Mouse (Mus musculus): ENCODE data around the gene 9930104L06Rik. TPM values are rescaled to one million over a fixed set of nuclear protein-coding genes. Genes with fewer than 3 reads are reported as not detected.

9930104L06Rik gene
- polyA plus RNA-seq, 1 experiment from 2014 or later, result 6.0 TPM

- WGBS, result 43% methylated on average over 21 of the region's 21 CpGs
- Histone ChIP-seq H3K27me3 (ENCODE audit: control insufficient read depth, insufficient read depth, low read length) (no peaks in the 10 kb centered on the region), H3K4me3 (ENCODE audit: low read depth, low read length) (no peak overlapping the region), H3K9ac (replicated peaks; ENCODE audit: low read depth, low read length) (no peak overlapping the region), H3K4me1 (ENCODE audit: control insufficient read depth, insufficient read depth, low read length) (0 out of 2 replicates have a peak, but pooled peaks cover 2% of the 10 kb centered on the region), H3K36me3 (ENCODE audit: control insufficient read depth, insufficient read depth, low read length) (no peaks in the 10 kb centered on the region), H3K9me3 (ENCODE audit: control insufficient read depth, low read depth, low read length) (no peaks in the 10 kb centered on the region), H3K27ac (ENCODE audit: low read length) (no peak overlapping the region; the same call in 1 of the 2 replicates), H3K4me2 (replicated peaks; ENCODE audit: low read depth, low read length) (no peak overlapping the region)
- no peak for ATAC-seq (ENCODE audit: insufficient number of reproducible peaks, insufficient read depth, low FRiP score, low read depth)
Measured at GRCm38 (mm10) chr4:124950181-124951035, 13.6 kb downstream of the 9930104L06Rik start.

DNA sequence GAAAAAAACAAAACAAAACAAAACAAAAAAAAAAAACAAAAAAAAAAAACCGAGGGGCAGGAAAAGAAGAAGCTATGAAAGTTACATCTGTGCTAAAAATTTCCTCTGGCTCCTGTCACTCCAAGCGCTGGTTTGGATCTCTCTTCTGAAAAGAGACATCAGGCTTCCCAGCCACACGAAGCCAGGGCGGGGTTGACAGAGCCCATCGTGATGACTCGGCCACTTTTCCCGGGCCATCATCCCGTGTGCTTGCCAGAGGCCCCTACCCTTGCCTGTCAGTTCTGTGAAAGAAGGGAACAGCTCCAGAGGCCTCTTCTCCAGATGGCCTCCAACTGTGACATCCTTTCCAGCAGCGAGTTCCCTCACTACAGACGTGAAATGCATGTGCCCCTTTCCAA is 14.2 kb downstream of the 9930104L06Rik start:
- Histone ChIP-seq H3K36me3 (ENCODE audit: control insufficient read depth, insufficient read depth, low read length) (no peaks in the 10 kb centered on the region), H3K27me3 (ENCODE audit: control insufficient read depth, insufficient read depth, low read length) (no peaks in the 10 kb centered on the region), H3K4me2 (replicated peaks; ENCODE audit: low read depth, low read length) (no peak overlapping the region), H3K4me3 (ENCODE audit: low read depth, low read length) (no peak overlapping the region), H3K9ac (replicated peaks; ENCODE audit: low read depth, low read length) (no peak overlapping the region), H3K4me1 (ENCODE audit: control insufficient read depth, insufficient read depth, low read length) (0 out of 2 replicates have a peak, but pooled peaks cover 2% of the 10 kb centered on the region), H3K9me3 (ENCODE audit: control insufficient read depth, low read depth, low read length) (no peaks in the 10 kb centered on the region), H3K27ac (ENCODE audit: low read length) (no peak overlapping the region)
- ATAC-seq (ENCODE audit: insufficient number of reproducible peaks, insufficient read depth, low FRiP score, low read depth), result no peak
- 30% methylated on average over 10 of the region's 10 CpGs for WGBS

DNA sequence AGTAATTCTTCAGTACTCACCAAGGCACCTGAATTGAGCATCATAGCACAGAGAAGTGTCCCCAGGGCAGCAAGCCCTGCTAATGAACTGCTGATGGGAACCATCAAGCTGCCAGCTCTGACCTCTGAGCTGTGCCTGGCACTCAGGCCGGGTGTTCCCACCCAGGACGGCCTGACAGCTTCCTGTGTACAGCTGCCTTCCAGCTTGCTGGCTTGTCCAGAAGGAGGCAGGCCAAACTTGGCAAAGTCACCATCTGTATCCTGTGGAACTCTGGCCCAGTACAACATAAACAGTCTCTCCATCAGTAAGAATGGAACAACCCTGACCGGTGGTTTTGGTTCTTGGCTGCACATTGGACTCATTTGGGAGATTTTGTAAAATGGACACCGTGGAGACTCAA is 16.7 kb downstream of the 9930104L06Rik start:
- H3K9me3 ChIP-seq (ENCODE audit: control insufficient read depth, low read depth, low read length), result no peaks in the 10 kb centered on the region
- no peaks in the 10 kb centered on the region for H3K27me3 ChIP-seq (ENCODE audit: control insufficient read depth, insufficient read depth, low read length)
- no peak overlapping the region for H3K4me3 ChIP-seq (ENCODE audit: low read depth, low read length)
- H3K4me2 ChIP-seq (replicated peaks; ENCODE audit: low read depth, low read length), result no peak overlapping the region
- no peak for ATAC-seq (ENCODE audit: insufficient number of reproducible peaks, insufficient read depth, low FRiP score, low read depth)
- no peak overlapping the region for H3K27ac ChIP-seq (ENCODE audit: low read length)
- H3K4me1 ChIP-seq (ENCODE audit: control insufficient read depth, insufficient read depth, low read length), result 0 out of 2 replicates have a peak, but pooled peaks cover 2% of the 10 kb centered on the region
- 52% methylated on average over 4 of the region's 4 CpGs for WGBS
- H3K36me3 ChIP-seq (ENCODE audit: control insufficient read depth, insufficient read depth, low read length), result no peaks in the 10 kb centered on the region
- no peak overlapping the region for H3K9ac ChIP-seq (replicated peaks; ENCODE audit: low read depth, low read length)

- Histone ChIP-seq H3K36me3 (ENCODE audit: control insufficient read depth, insufficient read depth, low read length) (no peaks in the 10 kb centered on the region), H3K9ac (replicated peaks; ENCODE audit: low read depth, low read length) (no peak overlapping the region), H3K4me2 (replicated peaks; ENCODE audit: low read depth, low read length) (no peak overlapping the region), H3K4me1 (ENCODE audit: control insufficient read depth, insufficient read depth, low read length) (no peaks in the 10 kb centered on the region), H3K27me3 (ENCODE audit: control insufficient read depth, insufficient read depth, low read length) (no peaks in the 10 kb centered on the region), H3K4me3 (ENCODE audit: low read depth, low read length) (no peak overlapping the region), H3K27ac (ENCODE audit: low read length) (no peak overlapping the region), H3K9me3 (ENCODE audit: control insufficient read depth, low read depth, low read length) (no peaks in the 10 kb centered on the region)
- 86% methylated on average over 2 of the region's 2 CpGs for WGBS
- ATAC-seq (ENCODE audit: insufficient number of reproducible peaks, insufficient read depth, low FRiP score, low read depth), result no peak
Measured at GRCm38 (mm10) chr4:124957284-124957683, 20.4 kb downstream of the 9930104L06Rik start.

- Histone ChIP-seq H3K4me2 (replicated peaks; ENCODE audit: low read depth, low read length) (no peak overlapping the region), H3K27ac (ENCODE audit: low read length) (no peak overlapping the region; the same call in 1 of the 2 replicates), H3K9ac (replicated peaks; ENCODE audit: low read depth, low read length) (no peak overlapping the region), H3K9me3 (ENCODE audit: control insufficient read depth, low read depth, low read length) (no peaks in the 10 kb centered on the region), H3K36me3 (ENCODE audit: control insufficient read depth, insufficient read depth, low read length) (no peaks in the 10 kb centered on the region), H3K27me3 (ENCODE audit: control insufficient read depth, insufficient read depth, low read length) (no peaks in the 10 kb centered on the region), H3K4me3 (ENCODE audit: low read depth, low read length) (no peak overlapping the region), H3K4me1 (ENCODE audit: control insufficient read depth, insufficient read depth, low read length) (no peaks in the 10 kb centered on the region)
- ATAC-seq (ENCODE audit: insufficient number of reproducible peaks, insufficient read depth, low FRiP score, low read depth), result no peak
- 53% methylated on average over 11 of the region's 11 CpGs for WGBS
Measured at GRCm38 (mm10) chr4:124959062-124959461, 22.2 kb downstream of the 9930104L06Rik start.

DNA sequence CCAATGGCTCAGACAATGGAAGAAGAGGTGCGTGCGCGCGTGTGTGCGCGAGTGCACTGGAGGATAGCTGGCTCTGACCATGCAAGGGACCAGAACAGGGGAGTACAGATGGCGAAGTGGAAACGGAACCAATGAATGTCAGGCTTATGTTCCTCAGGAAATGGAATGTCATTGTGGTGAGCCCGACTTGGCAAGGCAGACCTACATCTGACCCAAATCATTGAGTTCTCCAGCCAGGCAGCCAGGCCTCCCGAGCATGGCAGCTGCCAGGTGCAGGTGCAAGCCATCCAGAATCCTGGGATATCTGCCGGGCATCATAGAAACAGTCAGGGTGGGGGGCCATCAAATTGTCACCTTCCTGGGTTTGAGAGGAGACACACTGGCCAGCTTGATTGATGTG is 24.1 kb downstream of the 9930104L06Rik start:
- H3K9ac ChIP-seq (replicated peaks; ENCODE audit: low read depth, low read length), result no peak overlapping the region
- H3K36me3 ChIP-seq (ENCODE audit: control insufficient read depth, insufficient read depth, low read length), result no peaks in the 10 kb centered on the region
- no peak overlapping the region for H3K4me3 ChIP-seq (ENCODE audit: low read depth, low read length)
- H3K4me2 ChIP-seq (replicated peaks; ENCODE audit: low read depth, low read length), result no peak overlapping the region
- WGBS, result 90% methylated on average over 11 of the region's 11 CpGs
- no peaks in the 10 kb centered on the region for H3K27me3 ChIP-seq (ENCODE audit: control insufficient read depth, insufficient read depth, low read length)
- ATAC-seq (ENCODE audit: insufficient number of reproducible peaks, insufficient read depth, low FRiP score, low read depth), result no peak
- no peaks in the 10 kb centered on the region for H3K9me3 ChIP-seq (ENCODE audit: control insufficient read depth, low read depth, low read length)
- H3K4me1 ChIP-seq (ENCODE audit: control insufficient read depth, insufficient read depth, low read length), result peaks cover 2% of the 10 kb centered on the region; the same call in 1 of the 2 replicates
- H3K27ac ChIP-seq (ENCODE audit: low read length), result no peak overlapping the region

DNA sequence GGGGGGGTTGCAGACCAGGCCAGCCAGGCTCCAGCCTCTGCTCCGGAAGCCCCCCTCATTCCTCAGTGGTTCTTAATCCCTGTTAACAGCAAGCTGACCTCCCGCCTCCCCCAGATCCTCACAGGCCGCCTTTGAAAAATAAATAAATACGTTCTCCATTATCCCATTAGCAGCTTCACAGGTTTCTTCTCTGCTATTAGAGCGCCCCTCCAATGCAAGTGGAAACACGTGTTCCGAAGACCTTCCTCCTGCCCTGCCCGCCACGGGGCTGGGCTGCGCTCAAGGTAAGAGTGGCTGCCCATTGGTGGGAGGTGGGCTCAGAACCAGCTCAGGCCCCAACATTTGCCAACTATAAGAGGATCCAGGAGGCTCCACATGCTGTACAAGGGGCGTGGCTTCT is 25.7 kb downstream of the 9930104L06Rik start:
- no peaks in the 10 kb centered on the region for H3K9me3 ChIP-seq (ENCODE audit: control insufficient read depth, low read depth, low read length)
- 28% methylated on average over 11 of the region's 11 CpGs for WGBS
- ATAC-seq (ENCODE audit: insufficient number of reproducible peaks, insufficient read depth, low FRiP score, low read depth), result no peak
- H3K4me3 ChIP-seq (ENCODE audit: low read depth, low read length), result no peak overlapping the region
- H3K9ac ChIP-seq (replicated peaks; ENCODE audit: low read depth, low read length), result no peak overlapping the region
- H3K27me3 ChIP-seq (ENCODE audit: control insufficient read depth, insufficient read depth, low read length), result no peaks in the 10 kb centered on the region
- H3K36me3 ChIP-seq (ENCODE audit: control insufficient read depth, insufficient read depth, low read length), result no peaks in the 10 kb centered on the region
- H3K4me2 ChIP-seq (replicated peaks; ENCODE audit: low read depth, low read length), result no peak overlapping the region
- no peak overlapping the region for H3K27ac ChIP-seq (ENCODE audit: low read length)
- H3K4me1 ChIP-seq (ENCODE audit: control insufficient read depth, insufficient read depth, low read length), result peaks cover 2% of the 10 kb centered on the region; the same call in 1 of the 2 replicates

GRCm38 (mm10) chr4:124964912-124965599 is 28.2 kb downstream of the 9930104L06Rik start:
- 19% methylated on average over 8 of the region's 8 CpGs for WGBS
- ATAC-seq (ENCODE audit: insufficient number of reproducible peaks, insufficient read depth, low FRiP score, low read depth), result no peak

More at GRCm38 (mm10) chr4:124964912-124965599, 28.2 kb downstream of the 9930104L06Rik start:
- Histone ChIP-seq H3K9me3 (ENCODE audit: control insufficient read depth, low read depth, low read length) (no peaks in the 10 kb centered on the region), H3K4me3 (ENCODE audit: low read depth, low read length) (no peak overlapping the region), H3K9ac (replicated peaks; ENCODE audit: low read depth, low read length) (no peak overlapping the region), H3K36me3 (ENCODE audit: control insufficient read depth, insufficient read depth, low read length) (no peaks in the 10 kb centered on the region), H3K4me2 (replicated peaks; ENCODE audit: low read depth, low read length) (no peak overlapping the region), H3K27me3 (ENCODE audit: control insufficient read depth, insufficient read depth, low read length) (no peaks in the 10 kb centered on the region), H3K4me1 (ENCODE audit: control insufficient read depth, insufficient read depth, low read length) (peaks cover 2% of the 10 kb centered on the region; the same call in 1 of the 2 replicates), H3K27ac (ENCODE audit: low read length) (no peak overlapping the region)

Measured in stomach, embryonic 14.5 days (tissue).